Mouse (Mus musculus) testis, adult 2 months (tissue): ENCODE results near the gene Tspan9. TPM values are rescaled to one million over a fixed set of nuclear protein-coding genes. Genes with fewer than 3 reads are reported as not detected.

Experiments
- H3K27ac ChIP-seq: fragments of 200-500 bp; 2 replicates; pipeline ENCODE4 v1.5.1; 2012; ENCODE audit warnings: low read depth, low read length; ENCODE audit not compliant: control insufficient read depth, insufficient read depth
- H3K27me3 ChIP-seq: fragments of 200-500 bp; 2 replicates; pipeline ENCODE4 v1.6.1; 2012; ENCODE audit warnings: mild to moderate bottlenecking, low read length, moderate library complexity; ENCODE audit not compliant: control insufficient read depth, insufficient read depth
- H3K36me3 ChIP-seq: fragments of 200-500 bp; 2 replicates; pipeline ENCODE4 v1.6.1; 2012; ENCODE audit warnings: mild to moderate bottlenecking, low read length; ENCODE audit not compliant: control insufficient read depth, insufficient read depth
- H3K4me1 ChIP-seq: fragments of 200-500 bp; 2 replicates; pipeline ENCODE4 v1.6.1; 2012; ENCODE audit warnings: low read length; ENCODE audit not compliant: control insufficient read depth, insufficient read depth
- H3K4me3 ChIP-seq: fragments of 200-500 bp; 2 replicates; pipeline ENCODE4 v1.5.1; 2012; ENCODE audit warnings: low read depth, mild to moderate bottlenecking, low read length, moderate library complexity, mixed read lengths; ENCODE audit not compliant: control insufficient read depth
- CTCF ChIP-seq: fragments of 200-500 bp; IDR thresholded peaks from 2 replicates; pipeline ENCODE4 v1.5.1; 2012; ENCODE audit warnings: low read depth, mild to moderate bottlenecking, inconsistent platforms, low read length, moderate library complexity; ENCODE audit not compliant: control insufficient read depth, insufficient read depth, insufficient replicate concordance
- POLR2A ChIP-seq: fragments of 200-500 bp; IDR thresholded peaks from 2 replicates; pipeline ENCODE4 v1.6.1; 2012; ENCODE audit warnings: low read depth, mild to moderate bottlenecking, inconsistent platforms, low read length, moderate library complexity; ENCODE audit not compliant: control insufficient read depth
- polyA plus RNA-seq: library from polyadenylated mRNA; depleted of rRNA; stranded (reverse); fragments of >200 nt; gene quantifications from 2 replicates; pipeline ENCODE4 v1.2.3, GENCODE M21; 2012

Tspan9 gene
- polyA plus RNA-seq, 1 experiment: 3.5 TPM

GRCm38 (mm10) chr6:128102296-128102999 lies 40.9 kb downstream of the Tspan9 start:
- Histone ChIP-seq H3K27ac (no peak overlapping the region), H3K27me3 (no peaks in the 10 kb centered on the region), H3K4me3 (no peak overlapping the region), H3K4me1 (no peaks in the 10 kb centered on the region), H3K36me3 (no peaks in the 10 kb centered on the region)
- TF ChIP-seq POLR2A: no peak
- no peak for TF ChIP-seq CTCF

GRCm38 (mm10) chr6:128099871-128100270 lies 43.5 kb downstream of the Tspan9 start:
- no peak overlapping the region for H3K4me3 ChIP-seq
- no peaks in the 10 kb centered on the region for H3K36me3 ChIP-seq
- H3K4me1 ChIP-seq: no peaks in the 10 kb centered on the region
- TF ChIP-seq POLR2A (no peak), CTCF (peak; percentile 60; the same call in 1 of the 2 replicates)
- no peaks in the 10 kb centered on the region for H3K27me3 ChIP-seq
- no peak overlapping the region for H3K27ac ChIP-seq

GRCm38 (mm10) chr6:128099190-128099589 lies 44.2 kb downstream of the Tspan9 start:
- no peaks in the 10 kb centered on the region for H3K36me3 ChIP-seq
- TF ChIP-seq POLR2A (no peak), CTCF (no peak)
- no peak overlapping the region for H3K4me3 ChIP-seq
- H3K27ac ChIP-seq: no peak overlapping the region
- no peaks in the 10 kb centered on the region for H3K27me3 ChIP-seq
- no peaks in the 10 kb centered on the region for H3K4me1 ChIP-seq

- Histone ChIP-seq H3K4me1 (no peaks in the 10 kb centered on the region), H3K36me3 (no peaks in the 10 kb centered on the region), H3K27me3 (no peaks in the 10 kb centered on the region), H3K4me3 (no peak overlapping the region), H3K27ac (no peak overlapping the region)
- TF ChIP-seq POLR2A: no peak
Measured at GRCm38 (mm10) chr6:128096521-128096920, 46.9 kb downstream of the Tspan9 start.

GRCm38 (mm10) chr6:128095906-128096305 lies 47.5 kb downstream of the Tspan9 start:
- Histone ChIP-seq H3K36me3 (no peaks in the 10 kb centered on the region), H3K27ac (no peak overlapping the region), H3K27me3 (no peaks in the 10 kb centered on the region), H3K4me1 (no peaks in the 10 kb centered on the region; the same call in 1 of the 2 replicates), H3K4me3 (no peak overlapping the region)
- TF ChIP-seq POLR2A (no peak), CTCF (no peak)

GRCm38 (mm10) chr6:128095131-128095530 lies 48.3 kb downstream of the Tspan9 start:
- Histone ChIP-seq H3K27me3 (no peaks in the 10 kb centered on the region), H3K36me3 (no peaks in the 10 kb centered on the region), H3K4me3 (no peak overlapping the region), H3K27ac (no peak overlapping the region), H3K4me1 (no peaks in the 10 kb centered on the region; the same call in 1 of the 2 replicates)
- TF ChIP-seq CTCF (no peak), POLR2A (no peak)

GRCm38 (mm10) chr6:128093856-128094628 lies 49.4 kb downstream of the Tspan9 start:
- no peak overlapping the region for H3K4me3 ChIP-seq
- no peaks in the 10 kb centered on the region for H3K36me3 ChIP-seq
- TF ChIP-seq CTCF (no peak), POLR2A (no peak)
- no peak overlapping the region for H3K27ac ChIP-seq
- no peaks in the 10 kb centered on the region for H3K27me3 ChIP-seq
- H3K4me1 ChIP-seq: no peaks in the 10 kb centered on the region; the same call in 1 of the 2 replicates
